25 mouse cellular contexts compared by ENCODE assay signal in genomic region chr6:31523657-31524056, GRCm38 (mm10). TPM values are rescaled to one million over a fixed set of nuclear protein-coding genes. Genes with fewer than 3 reads are reported as not detected.
A peak's percentile ranks its signal among the peaks of the same experiment; 100 is the strongest.
DNase-seq lines count a peak whose midpoint lies in the region; ATAC-seq and TF ChIP-seq lines count a peak whose summit lies in the region.
"Had no signal": no experiment of that assay in that cellular context is flagged by ENCODE, and none has a peak within 500 bp of the region (broad histone marks: within the 10 kb centered on the region; RNA-seq: fewer than 3 reads in every experiment).

No protein-coding gene starts in this region.

- H3K36me3 ChIP-seq in midbrain, embryonic 16.5 days (ENCODE audit: control insufficient read depth, insufficient read depth, low read length): peaks cover 7% of the 10 kb centered on the region; the same call in 1 of the 2 replicates
- H3K36me3 ChIP-seq in midbrain, embryonic 11.5 days (ENCODE audit: control insufficient read depth, insufficient read depth, low read length): peaks cover 12% of the 10 kb centered on the region
- H3K36me3 ChIP-seq: embryonic facial prominence, embryonic 12.5 days; embryonic facial prominence, embryonic 15.5 days had no signal

- H3K27ac ChIP-seq in gastrocnemius, adult 2 months: no peak overlapping the region
- H3K27ac ChIP-seq in layer of hippocampus, adult 2 months: peak overlapping the region; percentile 86
- peak overlapping the region; percentile 55; the same call in 1 of the 2 replicates for H3K27ac ChIP-seq in midbrain, embryonic 16.5 days (ENCODE audit: low read length)
- no peak overlapping the region for H3K27ac ChIP-seq in midbrain, embryonic 11.5 days (ENCODE audit: low read depth, low read length)
- H3K27ac ChIP-seq: embryonic facial prominence, embryonic 12.5 days; embryonic facial prominence, embryonic 15.5 days; forebrain, embryonic 15.5 days; heart, adult 2 months; heart, embryonic 10.5 days; heart, embryonic 13.5 days; hindbrain, embryonic 12.5 days had no signal

- H3K9ac ChIP-seq in midbrain, embryonic 16.5 days (ENCODE audit: low read depth, low read length): no peak overlapping the region
- no peak overlapping the region for H3K9ac ChIP-seq in midbrain, embryonic 11.5 days (ENCODE audit: low read length)
- H3K9ac ChIP-seq: embryonic facial prominence, embryonic 12.5 days; embryonic facial prominence, embryonic 15.5 days; forebrain, embryonic 15.5 days; heart, embryonic 13.5 days; hindbrain, embryonic 12.5 days had no signal

- intact Hi-C loops in gastrocnemius, adult 2 months (cut with DNase I): no loop called here
- intact Hi-C loops in gastrocnemius, postnatal 36 days (cut with DNase I): no loop called here

- H3K4me1 ChIP-seq in midbrain, embryonic 16.5 days (ENCODE audit: control insufficient read depth, insufficient read depth, low read length): peaks cover 12% of the 10 kb centered on the region
- H3K4me1 ChIP-seq in midbrain, embryonic 11.5 days (ENCODE audit: control insufficient read depth, insufficient read depth, low read length): no peaks in the 10 kb centered on the region
- H3K4me1 ChIP-seq: embryonic facial prominence, embryonic 12.5 days; embryonic facial prominence, embryonic 15.5 days; hindbrain, embryonic 12.5 days had no signal

- ATAC-seq in midbrain, embryonic 16.5 days: no peak
- ATAC-seq in midbrain, embryonic 11.5 days (ENCODE audit: low FRiP score): no peak
- ATAC-seq: forebrain, embryonic 15.5 days; hindbrain, postnatal 0 days; inflammation-experienced regulatory T-cells, adult 6 months; Patski had no signal

- TF ChIP-seq CTCF in gastrocnemius, adult 2 months (IDR thresholded peaks at IDR 0.05): no peak
- no peak for TF ChIP-seq CTCF in layer of hippocampus, adult 2 months (conservative IDR thresholded peaks at IDR 0.05)

- no peaks in the 10 kb centered on the region for H3K9me3 ChIP-seq in midbrain, embryonic 16.5 days (replicated peaks; ENCODE audit: control insufficient read depth, low read length, poor library complexity, severe bottlenecking)
- H3K9me3 ChIP-seq in midbrain, embryonic 11.5 days (ENCODE audit: control insufficient read depth, low read length): no peaks in the 10 kb centered on the region
- H3K9me3 ChIP-seq: embryonic facial prominence, embryonic 12.5 days; embryonic facial prominence, embryonic 15.5 days; forebrain, embryonic 15.5 days; G1E; heart, embryonic 10.5 days; heart, embryonic 13.5 days; hindbrain, embryonic 12.5 days had no signal

- H3K4me3 ChIP-seq in gastrocnemius, adult 2 months: no peak overlapping the region
- H3K4me3 ChIP-seq in layer of hippocampus, adult 2 months: no peak overlapping the region
- H3K4me3 ChIP-seq in midbrain, embryonic 16.5 days (ENCODE audit: low read depth, low read length): no peak overlapping the region
- H3K4me3 ChIP-seq in midbrain, embryonic 11.5 days (ENCODE audit: low read depth, low read length): no peak overlapping the region
- H3K4me3 ChIP-seq: embryonic facial prominence, embryonic 12.5 days; embryonic facial prominence, embryonic 15.5 days; forebrain, embryonic 15.5 days; heart, adult 2 months; heart, embryonic 10.5 days; heart, embryonic 13.5 days; hindbrain, embryonic 12.5 days had no signal

- no peaks in the 10 kb centered on the region for H3K27me3 ChIP-seq in midbrain, embryonic 16.5 days (ENCODE audit: control insufficient read depth, insufficient read depth, low read depth, low read length)
- H3K27me3 ChIP-seq in midbrain, embryonic 11.5 days (ENCODE audit: control insufficient read depth, insufficient read depth, low read length): no peaks in the 10 kb centered on the region
- H3K27me3 ChIP-seq: CH12.LX; embryonic facial prominence, embryonic 12.5 days; embryonic facial prominence, embryonic 15.5 days; forebrain, embryonic 15.5 days; heart, embryonic 13.5 days; hindbrain, embryonic 12.5 days; Patski had no signal

- H3K4me2 ChIP-seq in midbrain, embryonic 16.5 days (ENCODE audit: low read length): no peak overlapping the region
- no peak overlapping the region for H3K4me2 ChIP-seq in midbrain, embryonic 11.5 days
- H3K4me2 ChIP-seq: embryonic facial prominence, embryonic 12.5 days; embryonic facial prominence, embryonic 15.5 days; forebrain, embryonic 15.5 days; heart, embryonic 13.5 days; hindbrain, embryonic 12.5 days had no signal

- 94% methylated on average over 4 of the region's 4 CpGs for WGBS in midbrain, embryonic 16.5 days
- WGBS in midbrain, embryonic 11.5 days: 91% methylated on average over 4 of the region's 4 CpGs

- DNase-seq in gastrocnemius, adult 2 months: peak; percentile 5
- DNase-seq in gastrocnemius, postnatal 36 days: no peak
- DNase-seq in layer of hippocampus, adult 2 months (ENCODE audit: low spot score in 2 of 2): no peak
- DNase-seq in layer of hippocampus, postnatal 25 days (ENCODE audit: extremely low spot score in 1 of 2, low spot score in 1 of 2): no peak
- DNase-seq in midbrain, embryonic 11.5 days (ENCODE audit: low spot score, missing footprints): no peak
- no peak for DNase-seq in kidney, postnatal 10 days
- DNase-seq: adrenal gland, postnatal 10 days; adrenal gland, postnatal 36 days; B cell, adult 2 months; cerebellum, adult 18-20 months; cerebellum, adult 9-10 months; gastrocnemius, postnatal 14 days had no signal

RNA-seq across cellular contexts. Expression of gene Podxl, which starts 40.1 kb away (rescaled TPM):
- total RNA-seq in gastrocnemius, adult 2 months (2021): 10 to 100 TPM; 22.0 to 31.9 TPM
- 10 to 100 TPM; 15.7 to 20.8 TPM for total RNA-seq in gastrocnemius, postnatal 36 days (2021)
- total RNA-seq in layer of hippocampus, adult 2 months (2021): 10 to 100 TPM; 16.8 to 18.9 TPM
- 10 to 100 TPM; 14.0 to 17.2 TPM for total RNA-seq in layer of hippocampus, postnatal 25 days (2021)
- 8.5 and 11.1 TPM in 2 replicates for polyA plus RNA-seq in midbrain, embryonic 16.5 days (2015; fragmentation: Nextera tagmentation; extraction: Ambion mirVana)
- 10.8 and 13.2 TPM in 2 replicates for polyA plus RNA-seq in midbrain, embryonic 11.5 days (2014; fragmentation: Nextera tagmentation; extraction: Ambion mirVana)
- total RNA-seq: CH12.LX had no signal

Comparison
In these comparisons a context has a peak if more than half of its experiments do, and no peak if none do; other contexts are left out.
1. H3K27ac ChIP-seq: peak in layer of hippocampus, adult 2 months (single experiment) and midbrain, embryonic 16.5 days (single experiment); none in gastrocnemius, adult 2 months (single experiment) and midbrain, embryonic 11.5 days (single experiment).